Mouse (Mus musculus) MEL (cell line): ENCODE results near the gene Pak6.

ENCODE experiments used
- CHD2 ChIP-seq: IDR thresholded peaks from 2 replicates; pipeline ENCODE4 v1.6.1; 2011; ENCODE audit warnings: low read length, improper control_type of control experiment
- CTCF ChIP-seq, 3 experiments: IDR thresholded peaks in 2 of 3; conservative IDR thresholded peaks in 1 of 3; 2 replicates each; pipeline ENCODE4 v1.5.1; 2011 to 2012; ENCODE audit warnings: low read length in 3 of 3, low read depth in 2 of 3, mild to moderate bottlenecking in 2 of 3, improper control_type of control experiment in 1 of 3, inconsistent platforms in 1 of 3, mixed read lengths in 1 of 3, moderate library complexity in 1 of 3; ENCODE audit not compliant: control insufficient read depth in 1 of 3, insufficient read depth in 1 of 3, poor library complexity in 1 of 3, severe bottlenecking in 1 of 3
- E2F4 ChIP-seq: IDR thresholded peaks from 2 replicates; pipeline ENCODE4 v1.6.1; 2011; ENCODE audit warnings: low read depth, low read length, improper control_type of control experiment, borderline replicate concordance
- ETS1 ChIP-seq: IDR thresholded peaks from 2 replicates; pipeline ENCODE4 v1.6.1; 2012; ENCODE audit warnings: low read depth, mild to moderate bottlenecking, inconsistent platforms, low read length, improper control_type of control experiment, moderate library complexity
- GATA1 ChIP-seq: IDR thresholded peaks from 2 replicates; pipeline ENCODE4 v1.6.1; 2011; ENCODE audit warnings: low read depth, low read length, improper control_type of control experiment
- MAX ChIP-seq: IDR thresholded peaks from 2 replicates; pipeline ENCODE4 v1.6.1; 2011; ENCODE audit warnings: low read length, improper control_type of control experiment
- MAZ ChIP-seq: IDR thresholded peaks from 2 replicates; pipeline ENCODE4 v1.6.1; 2012; ENCODE audit warnings: low read depth, mild to moderate bottlenecking, inconsistent platforms, low read length, improper control_type of control experiment
- MXI1 ChIP-seq: IDR thresholded peaks from 2 replicates; pipeline ENCODE4 v1.6.1; 2011; ENCODE audit warnings: mild to moderate bottlenecking, low read depth, low read length, improper control_type of control experiment
- POLR2A ChIP-seq, 2 experiments: IDR thresholded peaks; 2 replicates each; pipeline ENCODE4 v1.6.1; 2011 to 2012; ENCODE audit warnings: low read length in 2 of 2, mild to moderate bottlenecking in 2 of 2, control low read depth in 1 of 2, improper control_type of control experiment in 1 of 2, low read depth in 1 of 2, moderate library complexity in 1 of 2; ENCODE audit not compliant: control insufficient read depth in 1 of 2, insufficient read depth in 1 of 2, poor library complexity in 1 of 2
- TBP ChIP-seq: IDR thresholded peaks from 2 replicates; pipeline ENCODE4 v1.8.0; 2011; ENCODE audit warnings: low read depth, low read length, improper control_type of control experiment

DNA sequence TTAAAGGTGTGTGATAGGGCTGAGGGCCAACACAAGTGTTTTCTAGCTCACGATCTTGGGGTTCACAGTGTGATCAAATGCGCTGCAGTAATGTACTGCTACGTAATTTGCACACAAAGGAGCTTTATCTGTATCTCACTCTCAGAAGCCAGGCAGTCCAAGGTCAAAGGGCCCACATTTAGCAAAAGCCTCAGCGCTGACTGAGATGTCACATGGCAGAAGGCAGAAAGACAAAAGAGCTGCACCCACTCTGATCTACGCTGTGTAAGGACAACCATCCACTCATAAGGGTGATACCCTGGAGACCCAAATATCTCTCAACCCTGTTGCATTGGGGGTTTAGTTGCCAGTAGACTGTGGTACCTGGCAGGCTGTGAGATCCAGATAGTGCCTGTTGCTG, 4.1 kb downstream of the Pak6 start:
- TF ChIP-seq MAZ (no peak), MAX (no peak), POLR2A (IDR thresholded peaks at IDR 0.05; ENCODE audit: control insufficient read depth in 1 of 2, insufficient read depth in 1 of 2, low read depth in 1 of 2, low read length in 2 of 2, poor library complexity in 1 of 2) (no peak), CTCF (IDR thresholded peaks at IDR 0.05 in 2 of 3, conservative IDR thresholded peaks at IDR 0.05 in 1 of 3; ENCODE audit: control insufficient read depth in 1 of 3, insufficient read depth in 1 of 3, low read depth in 2 of 3, low read length in 3 of 3, poor library complexity in 1 of 3, severe bottlenecking in 1 of 3) (no peak), GATA1 (no peak), MXI1 (no peak), TBP (no peak), ETS1 (no peak), E2F4 (no peak), CHD2 (no peak)
